Mouse (Mus musculus): ENCODE results near the gene Zbtb25. TPM values are rescaled to one million over a fixed set of nuclear protein-coding genes. Genes with fewer than 3 reads are reported as not detected.

Zbtb25 gene
- polyA plus RNA-seq, 1 experiment from 2014 or later = 4.4 TPM

DNA sequence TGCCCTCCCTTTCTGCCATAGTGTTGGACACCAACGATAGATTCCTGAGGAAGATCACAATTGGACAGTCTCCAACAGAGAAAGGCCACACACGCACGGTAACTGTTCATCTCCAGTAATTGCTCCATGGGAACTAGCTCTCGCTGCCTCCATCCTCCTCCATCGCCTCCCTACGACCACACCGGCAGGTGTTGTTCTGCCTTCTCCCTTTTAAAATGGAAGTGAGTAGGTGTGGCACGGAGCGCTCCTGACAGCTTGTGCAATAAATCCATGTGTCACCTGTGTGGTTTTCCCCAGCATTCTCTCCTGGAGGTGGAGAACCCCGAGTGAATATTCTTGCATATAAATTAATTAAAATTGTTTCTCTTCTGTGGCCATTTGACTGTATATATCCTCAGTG, 69.0 kb downstream of the Zbtb25 start:
- H3K27ac ChIP-seq (ENCODE audit: low read depth) = no peak overlapping the region
- no peak overlapping the region for H3K4me2 ChIP-seq (ENCODE audit: low read depth, low read length)
- WGBS (ENCODE audit: insufficient replicate concordance) = 83% methylated on average over 10 of the region's 10 CpGs
- H3K4me1 ChIP-seq (ENCODE audit: insufficient read depth) = no peaks in the 10 kb centered on the region
- DNase-seq (no peak), ATAC-seq (no peak)
- H3K36me3 ChIP-seq (replicated peaks; ENCODE audit: insufficient read depth, low read length) = peaks cover 68% of the 10 kb centered on the region
- no peak overlapping the region for H3K4me3 ChIP-seq (ENCODE audit: low read depth, low read length)
- no peaks in the 10 kb centered on the region for H3K9me3 ChIP-seq (ENCODE audit: low read length)
- TF ChIP-seq CTCF (IDR thresholded peaks at IDR 0.05; ENCODE audit: low read depth) (no peak), EP300 (IDR thresholded peaks at IDR 0.05; ENCODE audit: low read depth) (no peak)
- no peak overlapping the region for H3K9ac ChIP-seq (replicated peaks)
- no peaks in the 10 kb centered on the region for H3K27me3 ChIP-seq (ENCODE audit: insufficient read depth, low read length)

DNA sequence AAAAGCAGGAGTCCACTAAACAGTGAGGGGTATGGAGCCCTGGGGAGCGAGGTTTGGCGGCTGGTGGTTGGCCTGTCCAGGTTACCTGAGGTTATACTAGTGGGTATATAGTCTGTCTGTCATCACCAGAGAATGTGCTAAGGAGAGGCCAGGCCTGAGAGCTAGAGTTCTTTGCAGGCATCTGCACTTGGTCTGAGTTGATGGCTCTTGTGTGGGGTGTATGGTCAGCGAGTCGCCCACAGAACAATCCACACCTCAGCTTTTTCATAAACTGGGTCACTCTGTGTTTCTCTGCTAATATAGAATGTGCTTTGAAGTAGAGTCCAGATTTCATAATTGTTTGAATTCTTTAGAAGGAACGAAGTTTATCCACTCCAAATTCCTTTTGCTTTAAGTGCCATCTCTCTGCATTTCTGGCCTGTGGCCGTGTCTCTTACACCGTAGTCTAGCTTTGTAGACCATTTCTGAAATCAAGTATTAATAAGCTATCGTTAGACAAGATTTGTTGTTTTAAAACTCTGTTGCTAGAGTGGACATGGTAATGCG, 70.0 kb downstream of the Zbtb25 start:
- ATAC-seq (no peak), DNase-seq (no peak)
- H3K4me1 ChIP-seq (ENCODE audit: insufficient read depth) = no peaks in the 10 kb centered on the region
- H3K36me3 ChIP-seq (replicated peaks; ENCODE audit: insufficient read depth, low read length) = peaks cover 77% of the 10 kb centered on the region
- WGBS (ENCODE audit: insufficient replicate concordance) = 86% methylated on average over 9 of the region's 9 CpGs
- H3K4me2 ChIP-seq (ENCODE audit: low read depth, low read length) = no peak overlapping the region
- TF ChIP-seq CTCF (IDR thresholded peaks at IDR 0.05; ENCODE audit: low read depth) (no peak), EP300 (IDR thresholded peaks at IDR 0.05; ENCODE audit: low read depth) (no peak)
- no peaks in the 10 kb centered on the region for H3K9me3 ChIP-seq (ENCODE audit: low read length)
- H3K27me3 ChIP-seq (ENCODE audit: insufficient read depth, low read length) = no peaks in the 10 kb centered on the region
- H3K9ac ChIP-seq (replicated peaks) = no peak overlapping the region
- H3K4me3 ChIP-seq (ENCODE audit: low read depth, low read length) = no peak overlapping the region
- no peak overlapping the region for H3K27ac ChIP-seq (ENCODE audit: low read depth)

DNA sequence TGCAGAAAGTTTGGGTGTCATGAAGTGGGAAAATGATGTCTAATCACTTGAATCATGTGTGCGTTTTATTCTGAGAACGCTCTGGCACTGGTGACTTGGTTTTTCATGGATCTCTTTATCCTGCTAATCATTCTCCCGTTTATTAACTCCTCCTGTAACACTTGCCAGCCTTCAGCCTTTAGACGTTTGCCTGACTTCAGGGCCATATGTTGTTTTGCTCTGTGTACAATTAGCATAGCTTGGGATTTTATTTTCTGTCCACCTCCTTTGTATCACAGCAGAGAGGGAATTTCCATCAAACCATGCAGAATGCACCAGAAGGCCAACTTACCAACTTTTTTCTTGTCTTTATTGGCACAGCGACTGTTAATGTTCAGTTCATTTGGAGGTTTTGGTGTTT, 71.6 kb downstream of the Zbtb25 start:
- Histone ChIP-seq H3K4me2 (ENCODE audit: low read depth, low read length) (no peak overlapping the region), H3K4me3 (ENCODE audit: low read depth, low read length) (no peak overlapping the region), H3K9ac (replicated peaks) (no peak overlapping the region), H3K9me3 (ENCODE audit: low read length) (no peaks in the 10 kb centered on the region), H3K27me3 (ENCODE audit: insufficient read depth, low read length) (no peaks in the 10 kb centered on the region), H3K27ac (ENCODE audit: low read depth) (no peak overlapping the region), H3K4me1 (ENCODE audit: insufficient read depth) (no peaks in the 10 kb centered on the region), H3K36me3 (replicated peaks; ENCODE audit: insufficient read depth, low read length) (peaks cover 77% of the 10 kb centered on the region)
- no peak for ATAC-seq
- no peak for DNase-seq
- WGBS (ENCODE audit: insufficient replicate concordance) = 86% methylated on average over 5 of the region's 5 CpGs
- TF ChIP-seq EP300 (IDR thresholded peaks at IDR 0.05; ENCODE audit: low read depth) (no peak), CTCF (IDR thresholded peaks at IDR 0.05; ENCODE audit: low read depth) (no peak)

Other genes with a start within 250 kb of the Zbtb25 start
- gene Esr2, start 192.3 kb downstream of the Zbtb25 start, polyA plus RNA-seq (2015; fragmentation: Nextera tagmentation; extraction: Ambion mirVana) = not detected in 2 replicates
- gene Tex21, start 122.9 kb downstream of the Zbtb25 start, polyA plus RNA-seq (2015; fragmentation: Nextera tagmentation; extraction: Ambion mirVana) = 0.08 TPM in 1 of 2 replicates, not detected in the other
- gene Mthfd1, start 114.3 kb downstream of the Zbtb25 start, polyA plus RNA-seq (2015; fragmentation: Nextera tagmentation; extraction: Ambion mirVana) = 62.6 and 63.0 TPM in 2 replicates
- gene Akap5, start 44.7 kb downstream of the Zbtb25 start, polyA plus RNA-seq (2015; fragmentation: Nextera tagmentation; extraction: Ambion mirVana) = 0.20 and 0.22 TPM in 2 replicates
- gene Zbtb1, start 664 bp upstream of the Zbtb25 start, polyA plus RNA-seq (2015; fragmentation: Nextera tagmentation; extraction: Ambion mirVana) = 2.4 and 2.6 TPM in 2 replicates
- gene Hspa2, start 34.6 kb upstream of the Zbtb25 start, polyA plus RNA-seq (2015; fragmentation: Nextera tagmentation; extraction: Ambion mirVana) = 1.9 and 2.5 TPM in 2 replicates
- gene Ppp1r36, start 47.9 kb upstream of the Zbtb25 start, polyA plus RNA-seq (2015; fragmentation: Nextera tagmentation; extraction: Ambion mirVana) = 0.15 and 0.18 TPM in 2 replicates
- gene Plekhg3, start 161.3 kb upstream of the Zbtb25 start, polyA plus RNA-seq (2015; fragmentation: Nextera tagmentation; extraction: Ambion mirVana) = 3.3 and 3.7 TPM in 2 replicates